Mouse (Mus musculus) adrenal gland, postnatal 4 days (tissue): Measurements from ENCODE around the gene Hoxc9. TPM values are rescaled to one million over a fixed set of nuclear protein-coding genes. Genes with fewer than 3 reads are reported as not detected.

ENCODE experiments used
- DNase-seq, 2 experiments: peaks; one replicate each; pipeline ENCODE4 v3.0.0; 2021 to 2022; ENCODE audit warnings: low spot score in 2 of 2, mixed read lengths in 2 of 2
- total RNA-seq, 2 experiments: library from RNA; stranded (reverse); gene quantifications; 2 replicates each; pipeline ENCODE4 v1.2.3; 2021

The Hoxc9 gene
- total RNA-seq, 2 experiments from 2014 or later, result 3.0 to 4.8 TPM

DNA sequence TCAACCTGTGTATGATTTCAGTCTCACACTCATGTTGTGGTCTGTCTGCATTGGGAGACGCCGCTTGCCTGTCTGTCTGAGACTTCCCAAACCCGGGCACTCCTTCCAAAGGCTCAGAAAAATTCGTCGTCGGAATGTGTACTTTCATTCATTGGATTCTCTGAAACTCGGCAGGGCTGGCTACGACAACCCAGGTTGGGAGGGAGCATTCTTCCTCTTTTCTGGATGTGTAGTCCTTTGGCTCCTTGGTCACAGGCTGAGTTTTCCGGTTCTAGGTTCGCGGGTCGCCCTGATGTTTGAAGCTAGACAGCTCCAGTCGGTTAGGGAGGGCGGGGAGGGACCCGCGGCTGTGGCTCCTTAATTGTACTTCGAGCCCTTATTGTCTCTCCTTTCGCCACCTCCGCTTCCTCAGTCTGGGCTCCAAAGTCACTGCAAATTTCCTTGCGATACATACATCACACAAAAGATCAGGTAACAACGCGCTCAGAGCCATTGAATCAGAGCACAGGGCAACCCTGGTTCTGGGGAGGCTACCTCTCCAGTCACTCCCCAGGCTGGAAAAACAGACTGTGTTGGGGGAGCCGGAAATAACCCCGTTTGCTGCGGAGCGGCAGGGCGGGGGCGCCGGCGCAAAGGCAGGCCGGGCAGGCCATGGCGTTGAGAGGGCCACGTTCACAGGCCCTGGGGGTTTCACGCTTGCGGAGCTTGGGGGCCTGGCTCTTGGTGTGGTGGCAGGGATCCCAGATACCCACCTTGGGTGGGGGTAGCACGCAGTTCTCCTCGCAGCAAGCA, 588 bp downstream of the Hoxc9 start:
- DNase-seq, result no peak

- DNase-seq, result no peak
Observed at GRCm38 (mm10) chr15:102977423-102977974, 1.3 kb downstream of the Hoxc9 start.

DNA sequence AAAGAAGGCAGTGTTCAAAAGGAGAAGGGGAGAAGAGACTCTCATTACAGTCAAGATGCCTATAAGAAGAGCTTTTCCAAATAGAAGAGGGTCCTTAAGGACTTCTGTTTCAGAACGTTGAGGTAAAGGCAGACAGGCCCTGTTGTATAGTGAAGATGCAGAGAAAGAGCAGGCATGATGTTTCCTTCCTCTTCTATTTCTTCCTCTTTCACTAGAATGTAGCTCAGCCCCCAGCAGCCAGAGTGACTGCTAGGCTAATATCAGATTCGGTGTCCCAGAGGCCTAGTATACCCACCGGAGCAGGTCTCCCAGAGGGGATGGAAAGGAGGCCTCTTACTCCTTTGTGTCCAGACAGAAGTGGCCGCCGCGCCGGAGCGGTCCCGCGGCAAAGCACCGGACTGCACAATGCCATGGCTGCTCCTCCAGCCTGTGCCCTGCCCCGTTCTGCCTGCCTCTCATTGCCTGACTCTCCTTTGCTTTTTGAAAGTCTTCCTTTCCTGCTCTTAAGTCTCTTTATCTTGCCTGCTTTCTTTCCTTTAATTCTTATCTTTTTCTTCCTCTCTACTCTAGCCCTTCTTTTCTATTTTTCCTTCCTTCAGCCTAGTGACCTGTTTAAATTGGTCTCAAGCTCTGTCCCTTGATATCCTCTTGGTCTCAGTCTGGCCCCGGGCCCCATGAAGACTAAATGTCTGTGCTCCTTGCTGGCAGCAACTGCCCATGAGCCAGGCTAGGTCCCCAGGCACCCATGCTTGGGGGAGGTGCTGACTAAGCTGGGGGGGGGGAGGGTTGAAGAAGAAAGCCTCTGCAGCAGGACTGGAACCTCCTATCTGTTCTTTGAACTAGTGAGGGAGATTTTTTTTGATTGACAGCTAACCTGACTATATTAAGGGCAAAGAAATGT, 2.6 kb downstream of the Hoxc9 start:
- DNase-seq, result no peak

DNA sequence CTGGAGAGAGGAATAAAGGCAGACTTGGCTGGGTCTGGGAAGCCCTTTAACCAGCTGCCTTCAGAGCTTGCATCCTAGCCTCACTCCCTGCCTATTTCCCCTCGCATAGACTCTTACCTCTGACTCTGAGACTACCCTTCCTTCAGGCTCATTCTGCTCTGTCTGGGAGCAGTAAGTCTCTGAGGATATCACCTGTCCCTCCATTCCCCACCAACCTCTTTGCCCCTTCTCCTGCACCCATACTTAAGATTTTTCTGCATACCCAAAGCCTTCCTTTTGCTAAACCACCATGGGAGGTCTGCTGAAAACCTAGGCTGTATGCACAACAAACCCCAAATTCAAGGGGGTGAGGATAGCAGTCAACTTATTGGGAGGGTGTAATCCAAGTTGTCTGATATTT, 3.7 kb downstream of the Hoxc9 start:
- no peak for DNase-seq

- DNase-seq, result no peak
Observed at GRCm38 (mm10) chr15:102980352-102980751, 4.1 kb downstream of the Hoxc9 start.

DNA sequence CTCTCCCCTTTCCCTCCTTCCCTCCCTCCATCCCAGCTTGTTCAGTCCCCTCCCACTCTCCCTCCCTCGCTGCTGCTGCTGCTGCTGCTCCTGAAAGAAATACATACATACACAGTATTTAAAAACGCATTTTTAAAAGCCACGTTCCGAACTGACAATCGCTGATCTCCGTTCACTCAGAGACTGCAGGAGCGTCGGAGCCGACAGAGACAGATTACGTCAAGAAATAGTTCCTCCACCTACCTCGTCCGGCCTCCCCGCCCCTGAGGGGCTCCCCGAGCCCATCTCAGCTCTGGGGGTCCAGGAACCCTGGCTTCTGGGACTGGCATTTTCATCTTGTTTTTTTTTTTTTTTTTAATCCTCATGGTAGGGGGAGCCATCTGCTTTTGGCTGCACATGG, 4.7 kb downstream of the Hoxc9 start:
- no peak for DNase-seq

GRCm38 (mm10) chr15:102981379-102982288, 5.4 kb downstream of the Hoxc9 start:
- DNase-seq, result no peak

GRCm38 (mm10) chr15:102983716-102984115, 7.5 kb downstream of the Hoxc9 start:
- no peak for DNase-seq

- no peak for DNase-seq
Observed at GRCm38 (mm10) chr15:102984521-102984920, 8.3 kb downstream of the Hoxc9 start.

GRCm38 (mm10) chr15:102984925-102985324, 8.7 kb downstream of the Hoxc9 start:
- no peak for DNase-seq

GRCm38 (mm10) chr15:102987124-102987833, 11.0 kb downstream of the Hoxc9 start:
- DNase-seq, result peak; percentile 88

- no peak for DNase-seq
Observed at GRCm38 (mm10) chr15:102988078-102988477, 11.8 kb downstream of the Hoxc9 start.

GRCm38 (mm10) chr15:102990461-102991397, 14.5 kb downstream of the Hoxc9 start, which contains the start of gene Hoxc8:
Gene Hoxc8 (plus strand): TSS chr15:102990607.
- no peak for DNase-seq

GRCm38 (mm10) chr15:102991782-102992181, 15.5 kb downstream of the Hoxc9 start:
- DNase-seq, result no peak

DNA sequence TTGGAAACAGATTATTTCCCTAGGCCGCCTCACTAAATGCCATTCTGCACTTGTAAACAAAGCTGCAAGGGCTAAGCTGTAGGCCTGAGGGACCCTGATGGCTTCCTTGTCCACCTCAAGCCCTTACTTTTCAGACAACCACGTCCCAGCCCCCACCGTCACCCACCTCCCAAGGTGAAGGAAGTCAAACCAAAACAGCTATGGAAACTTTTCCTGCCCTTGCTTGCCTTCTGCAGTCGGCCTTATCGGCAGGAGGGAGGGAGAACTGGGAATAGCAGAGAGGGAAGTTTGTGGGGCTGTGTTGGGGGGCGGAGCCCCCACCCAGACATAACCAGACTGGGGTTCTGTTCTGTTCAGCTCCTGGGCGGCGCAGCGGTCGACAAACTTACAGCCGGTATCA, 16.0 kb downstream of the Hoxc9 start:
- DNase-seq, result no peak

GRCm38 (mm10) chr15:102992863-102993262, 16.6 kb downstream of the Hoxc9 start:
- no peak for DNase-seq

- DNase-seq, result no peak
Observed at GRCm38 (mm10) chr15:102996548-102996947, 20.3 kb downstream of the Hoxc9 start.

DNA sequence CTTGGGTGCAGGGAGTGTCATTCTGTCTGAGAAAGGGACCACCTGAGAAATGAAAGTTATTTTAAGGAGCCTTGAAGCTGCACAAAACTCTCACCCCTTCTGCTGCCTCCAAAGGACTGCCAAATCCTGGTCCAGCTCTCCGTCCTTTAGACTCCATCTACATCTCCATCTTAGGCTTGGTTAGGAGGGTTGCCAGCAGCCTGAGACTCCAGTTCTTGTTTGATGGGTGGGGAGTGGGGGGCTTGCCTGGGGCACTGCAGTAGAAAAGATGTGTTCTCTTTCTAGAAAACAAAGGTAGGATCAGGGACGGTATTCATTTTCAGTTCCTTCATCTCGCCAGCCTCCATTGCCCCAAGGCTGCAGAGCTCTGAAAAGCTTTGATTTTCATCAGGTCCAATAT, 21.2 kb downstream of the Hoxc9 start:
- no peak for DNase-seq

GRCm38 (mm10) chr15:102997939-102998355, 21.7 kb downstream of the Hoxc9 start, which contains the start of gene Hoxc6:
Gene Hoxc6 (plus strand): TSS chr15:102998257.
- no peak for DNase-seq
